Mouse (Mus musculus) frontal cortex, postnatal 14 days (tissue): ENCODE measurements around the gene Hapln4.

Experiments used
- DNase-seq, 2 experiments: peaks; one replicate each; pipeline ENCODE4 v3.0.0; 2022; ENCODE audit warnings: low spot score in 2 of 2

The Hapln4 gene

DNA sequence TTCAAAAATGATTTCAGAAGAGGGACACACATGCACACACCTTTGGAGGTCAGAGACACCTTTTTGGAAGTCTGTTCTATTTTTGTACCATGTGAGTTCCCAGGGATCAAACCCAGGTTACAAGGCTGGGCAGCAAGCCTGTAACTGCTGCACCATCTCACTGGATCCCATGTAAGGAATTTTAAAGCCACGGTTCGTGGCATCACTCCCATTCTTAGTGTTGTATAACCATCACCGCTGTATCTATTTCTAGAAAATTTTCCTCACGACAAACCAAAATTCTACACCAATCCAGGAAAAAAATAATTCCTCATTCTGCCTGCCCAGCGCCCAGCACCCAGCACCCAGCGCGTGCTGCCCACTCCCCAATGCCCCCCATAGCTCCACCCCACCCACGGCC is 16.0 kb downstream of the Hapln4 start:
- DNase-seq, result no peak

DNA sequence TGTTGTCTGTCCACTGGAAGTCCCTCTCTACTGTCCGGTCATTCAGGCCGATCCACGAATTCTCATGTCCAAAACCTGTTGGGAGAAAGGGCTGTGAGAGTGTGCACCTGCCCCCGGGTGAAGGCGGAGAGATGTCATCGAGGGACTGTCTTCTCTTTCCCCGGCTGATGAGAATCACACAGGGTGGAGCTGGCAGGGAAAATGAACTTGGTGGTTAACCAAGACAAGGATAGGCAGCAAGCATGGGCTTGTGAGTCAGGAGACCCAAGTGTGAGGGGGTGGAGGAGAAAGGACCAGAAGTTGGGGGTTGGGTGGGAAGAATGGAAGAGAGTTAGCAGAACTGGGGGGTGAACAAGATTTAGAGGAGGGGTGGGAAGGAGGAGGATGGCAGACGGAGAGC is 17.0 kb downstream of the Hapln4 start:
- DNase-seq, result no peak

DNA sequence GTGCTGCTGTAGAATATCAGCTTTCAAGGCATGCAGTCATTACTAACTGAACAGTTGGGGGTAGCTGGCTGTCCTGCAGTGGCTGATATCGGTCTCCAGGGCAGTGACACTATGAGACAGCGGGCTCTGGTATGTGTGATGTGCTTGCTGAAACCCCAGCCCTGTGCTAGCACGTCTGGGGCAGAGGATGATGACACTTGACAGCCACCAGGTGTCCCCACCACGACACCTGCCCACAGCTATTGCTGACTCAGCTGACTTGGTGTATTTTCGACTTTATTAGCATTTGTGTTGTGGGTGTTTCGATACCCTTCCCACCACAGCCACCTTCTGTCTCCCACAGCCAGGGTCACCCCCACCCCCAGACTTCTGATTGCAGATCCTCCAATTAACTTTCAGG is 21.2 kb downstream of the Hapln4 start:
- DNase-seq, result no peak

DNA sequence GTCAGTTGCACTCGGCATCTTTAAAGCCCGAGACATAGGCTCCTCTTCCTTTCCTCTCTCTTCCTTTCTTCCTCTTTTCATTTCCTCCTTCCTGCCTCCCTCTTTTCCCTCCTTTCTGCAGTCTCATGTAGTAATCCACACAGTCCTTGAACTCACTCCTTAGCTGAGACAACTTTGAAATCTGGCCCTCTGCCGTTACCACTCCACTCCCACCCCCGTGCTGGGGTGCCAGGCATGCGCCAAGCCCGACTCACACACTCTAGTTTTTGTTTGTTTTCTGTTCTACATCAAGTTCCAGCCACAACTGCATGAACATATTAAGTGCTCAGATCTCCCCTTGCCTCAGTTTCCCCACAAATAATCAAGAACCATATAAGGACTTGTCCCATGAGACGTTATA is 21.7 kb downstream of the Hapln4 start:
- no peak for DNase-seq

DNA sequence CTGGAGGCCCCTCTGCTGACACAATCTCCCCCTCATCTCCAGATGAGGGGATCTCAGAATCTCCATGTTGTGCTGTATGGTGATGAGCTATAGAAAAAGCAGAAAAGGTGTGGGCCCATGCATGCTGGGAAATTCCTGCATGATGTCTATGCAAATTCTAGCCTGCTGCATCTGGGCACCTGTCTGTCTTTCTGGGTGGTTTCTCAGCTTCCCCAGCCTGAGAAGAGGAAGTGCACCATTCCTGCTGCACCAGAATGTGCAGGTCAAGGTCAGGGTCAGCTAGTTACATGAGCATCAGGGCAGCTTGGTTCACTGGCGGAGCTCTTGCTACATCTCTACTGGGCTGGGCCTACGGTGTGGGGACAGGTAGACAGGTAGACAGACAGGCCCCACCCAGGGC is 27.2 kb downstream of the Hapln4 start:
- DNase-seq, result no peak

DNA sequence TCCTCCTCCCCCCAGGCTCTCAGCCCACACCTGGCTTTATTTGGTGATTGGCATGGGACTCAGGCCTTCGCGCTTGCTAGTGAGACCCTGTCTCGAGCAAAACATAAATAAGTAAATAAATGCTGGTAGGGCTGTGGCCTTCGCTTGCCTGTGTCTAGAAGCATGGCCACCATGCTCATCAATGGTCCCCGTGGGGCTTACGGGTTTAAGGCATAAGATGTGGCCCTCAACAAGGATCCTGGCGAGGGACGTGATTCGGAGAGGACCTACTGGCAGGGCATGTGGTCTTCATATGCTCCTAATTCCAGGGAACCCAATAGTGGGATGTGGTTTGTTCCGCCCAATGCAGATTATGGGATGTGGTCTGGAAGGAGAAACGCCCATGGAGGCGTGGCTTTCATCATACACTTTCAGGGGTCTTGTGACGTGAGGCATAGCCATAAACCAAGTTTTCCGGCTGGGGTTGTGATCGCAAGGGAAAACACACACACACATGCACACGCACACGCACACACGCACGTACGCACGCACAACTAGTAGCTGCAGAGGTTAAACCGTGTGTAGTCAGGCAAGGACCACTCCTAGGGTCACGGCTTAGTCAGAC is 28.0 kb downstream of the Hapln4 start:
- no peak for DNase-seq

DNA sequence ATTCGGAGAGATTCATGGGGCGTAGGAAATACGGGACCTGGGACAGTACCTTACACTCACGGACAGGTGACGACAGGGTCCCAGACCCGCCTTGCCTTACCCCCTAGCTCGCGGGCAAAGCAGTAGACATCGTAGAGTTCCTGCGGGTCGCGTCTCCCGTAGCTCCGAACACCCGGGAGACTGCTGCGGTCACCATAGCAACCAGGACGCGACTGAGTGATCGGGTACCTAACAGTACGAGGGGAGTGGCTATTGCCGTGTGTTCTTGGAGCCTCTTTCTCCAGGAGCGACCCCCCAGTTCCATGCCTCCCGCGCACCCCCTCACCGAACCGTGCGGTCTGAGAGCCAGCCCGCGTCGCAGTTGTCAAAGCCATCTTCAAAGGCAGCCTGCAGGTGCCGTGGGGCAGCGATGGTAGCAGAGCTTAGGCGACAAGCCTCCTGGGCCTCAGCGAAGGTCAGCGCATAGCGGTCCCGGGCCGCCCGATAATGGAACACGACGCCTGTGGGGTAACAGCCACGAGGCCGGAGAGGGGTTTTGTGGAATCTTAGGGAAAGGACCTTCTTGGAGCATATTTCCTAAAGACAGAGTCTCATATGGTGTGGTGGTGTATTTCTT is 29.3 kb downstream of the Hapln4 start:
- no peak for DNase-seq

DNA sequence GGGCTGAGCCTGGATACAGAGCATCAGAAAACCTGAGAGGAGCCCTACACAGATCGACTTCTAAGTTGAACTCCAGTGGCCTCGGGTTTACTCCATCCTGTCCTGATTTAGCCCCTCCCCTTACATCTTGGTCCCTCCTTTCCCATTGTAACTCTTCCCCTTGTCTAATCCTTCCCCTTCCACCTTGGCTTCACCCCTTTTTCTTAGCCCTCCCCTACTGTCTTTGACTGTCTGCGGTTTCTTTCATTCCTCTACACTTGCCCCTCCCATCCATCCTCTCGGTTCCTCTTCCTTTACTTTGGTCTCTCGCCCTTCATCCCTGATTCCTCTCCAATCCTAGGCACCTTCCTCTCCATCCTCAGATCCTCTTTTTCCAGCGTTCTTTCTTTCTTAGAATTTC is 31.2 kb downstream of the Hapln4 start:
- no peak for DNase-seq

DNA sequence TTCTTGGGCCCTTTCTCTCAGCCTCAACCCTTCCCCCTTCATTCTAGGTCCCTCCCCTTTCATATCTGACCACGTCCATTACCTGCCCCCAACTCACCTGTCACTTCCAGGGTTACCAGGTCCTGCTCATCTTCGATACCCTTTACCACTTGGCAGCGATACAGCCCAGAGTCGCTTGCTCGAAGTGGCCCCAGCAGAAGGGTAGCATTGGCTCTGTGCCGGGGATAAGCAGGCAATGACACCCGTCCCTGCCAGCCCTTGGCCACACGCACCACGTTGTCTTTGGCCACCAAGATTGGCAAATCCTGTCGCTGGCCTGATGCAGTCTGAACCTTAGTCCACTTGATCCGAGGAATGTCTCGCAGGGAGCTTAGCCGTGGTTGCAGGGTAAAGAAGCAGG is 31.6 kb downstream of the Hapln4 start:
- no peak for DNase-seq

DNA sequence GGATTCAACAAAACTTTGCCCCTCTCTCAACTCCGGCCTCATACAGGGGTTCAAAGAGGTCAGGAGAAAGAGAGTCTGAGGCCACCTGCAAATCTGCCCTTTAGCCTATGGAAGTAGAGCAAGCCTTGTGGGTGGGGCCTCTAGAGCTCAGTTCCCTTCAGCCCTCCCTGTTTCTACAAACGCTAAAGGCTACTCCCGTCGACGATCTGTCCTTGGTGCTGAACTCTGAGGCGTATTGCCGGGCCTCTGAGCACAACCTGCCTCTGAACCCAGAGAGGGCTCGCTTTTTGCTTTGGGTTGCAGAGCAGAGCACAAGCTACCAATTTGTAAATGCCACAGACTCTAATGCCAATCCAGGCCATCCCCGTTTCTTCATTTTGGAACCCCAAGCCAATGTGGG is 34.4 kb downstream of the Hapln4 start:
- no peak for DNase-seq

DNA sequence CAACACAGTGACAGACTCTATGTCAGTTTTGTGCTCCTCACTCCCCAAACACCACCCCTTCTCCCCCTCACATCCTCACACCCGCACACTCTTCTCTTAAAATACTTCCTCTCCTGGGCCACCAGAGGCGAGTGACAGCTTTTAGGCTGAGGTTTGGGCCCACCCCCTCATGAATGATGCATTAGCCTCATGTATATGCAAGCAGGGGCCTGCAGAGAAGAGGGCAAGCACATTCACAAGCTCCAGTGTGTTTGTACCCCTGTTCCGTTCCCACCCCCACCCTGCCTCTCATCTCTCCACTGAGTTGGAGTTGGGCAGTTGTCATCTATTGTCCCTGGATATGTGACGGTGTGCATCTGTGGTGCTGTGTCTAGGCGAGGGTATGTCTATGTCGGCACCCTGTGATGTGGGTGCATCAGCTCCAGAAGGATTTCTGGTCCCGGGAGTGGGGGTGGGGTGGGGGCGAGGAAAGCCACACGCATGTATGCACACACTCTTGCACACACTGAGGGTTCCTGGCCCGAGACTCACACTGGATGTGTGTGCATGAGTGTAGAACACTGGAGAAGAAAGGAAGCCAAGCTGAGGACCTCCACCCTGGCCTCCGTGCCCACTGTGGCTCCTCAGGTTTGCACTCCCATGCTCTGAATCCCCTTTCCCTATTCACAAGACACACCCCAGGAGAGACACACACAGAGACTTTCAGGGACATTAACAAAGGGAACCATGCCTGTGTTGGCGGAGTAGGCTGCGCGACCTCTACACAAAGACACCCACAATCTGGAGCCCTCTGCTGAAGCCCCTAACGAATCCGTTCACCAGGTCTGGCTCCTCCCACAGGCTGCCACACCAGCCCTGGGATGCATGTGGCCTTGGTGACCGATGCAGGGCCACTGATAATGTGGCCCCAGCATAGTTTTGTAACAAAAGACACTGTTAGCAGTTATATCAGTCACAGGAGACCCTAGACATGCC is 35.8 kb downstream of the Hapln4 start:
- DNase-seq, result peak; percentile 63 to 78

DNA sequence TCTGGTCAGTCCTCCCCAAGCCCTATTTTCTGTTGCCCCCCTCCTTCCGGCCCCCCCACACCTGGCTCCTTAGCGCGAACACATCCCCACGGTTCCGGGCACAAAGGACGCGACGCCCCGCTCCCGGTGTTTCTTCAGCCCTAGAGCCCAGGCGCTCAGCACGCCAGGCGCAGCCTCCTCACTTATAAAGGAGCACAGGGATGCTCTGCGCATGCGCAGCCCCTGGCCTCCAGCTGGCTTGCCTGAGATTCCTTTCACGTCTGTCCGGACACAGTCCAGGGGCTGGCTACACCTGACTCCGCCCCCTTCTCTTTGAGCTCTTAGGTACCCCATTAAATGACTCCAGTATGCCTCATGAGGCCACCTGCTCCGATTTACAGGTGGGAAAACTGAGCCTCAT is 37.4 kb downstream of the Hapln4 start, which contains the start of gene Ncan:
Gene Ncan (minus strand): TSS at position 207 of the 400 bp plus-strand sequence.
- DNase-seq, result peak; percentile 85 to 92

DNA sequence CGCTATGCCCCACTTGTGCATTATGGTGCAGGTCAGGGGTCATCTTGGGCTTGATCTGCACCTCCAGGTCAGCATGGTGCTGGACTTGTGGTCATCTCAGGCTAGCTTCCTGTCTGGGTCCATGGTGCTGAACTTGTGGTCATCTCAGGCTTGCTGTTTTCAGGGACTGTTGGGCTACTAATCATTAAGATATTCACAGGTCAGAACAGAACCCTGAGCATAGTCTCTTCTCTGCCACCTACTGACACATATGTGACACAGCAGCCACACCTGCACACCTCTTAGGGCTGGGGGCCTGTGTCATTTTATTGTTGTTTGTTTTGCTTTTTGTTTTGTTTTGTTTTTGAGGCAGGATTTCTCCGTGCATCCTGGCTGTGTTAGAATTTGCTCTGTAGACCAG is 39.6 kb downstream of the Hapln4 start:
- DNase-seq, result no peak

DNA sequence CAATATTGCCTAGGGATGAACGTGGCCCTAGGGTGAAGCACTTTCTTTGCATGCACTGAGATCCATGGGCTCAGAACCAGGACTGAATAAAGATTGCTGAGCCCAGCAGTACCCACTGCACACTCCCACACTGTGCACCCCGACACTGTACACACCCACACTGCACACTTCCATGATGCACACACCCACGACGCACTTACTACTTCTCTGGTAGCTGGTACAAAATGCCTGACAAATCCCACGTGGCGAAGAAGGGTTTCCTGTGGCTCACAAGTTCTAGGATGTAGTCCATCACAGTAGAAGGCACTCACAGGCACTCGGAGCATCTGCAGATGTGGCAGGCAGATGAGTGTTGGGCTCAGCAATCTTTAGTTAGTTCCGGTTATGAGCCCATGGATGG is 41.7 kb downstream of the Hapln4 start:
- no peak for DNase-seq

DNA sequence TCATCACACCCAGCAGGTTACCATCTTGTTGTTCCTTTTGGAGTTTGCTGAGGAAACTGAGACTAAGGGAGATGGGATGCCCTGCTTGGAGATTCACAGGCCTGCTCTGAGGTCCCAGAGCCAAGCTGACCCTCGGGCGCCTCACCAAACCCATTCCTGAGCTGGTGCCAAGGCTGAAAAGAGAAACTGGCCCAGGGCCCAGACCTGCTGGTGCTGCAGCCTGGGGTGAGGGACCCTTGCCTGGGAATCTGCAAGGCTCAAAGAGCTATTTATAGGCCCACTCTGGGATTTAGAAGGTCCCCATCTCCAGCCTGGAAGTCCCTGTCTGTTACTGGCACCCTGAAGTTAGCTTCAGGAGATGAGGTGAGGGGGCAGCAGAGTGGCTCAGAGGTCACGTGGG is 45.2 kb downstream of the Hapln4 start:
- peak in 1 of 2 experiments; percentile 59 for DNase-seq

DNA sequence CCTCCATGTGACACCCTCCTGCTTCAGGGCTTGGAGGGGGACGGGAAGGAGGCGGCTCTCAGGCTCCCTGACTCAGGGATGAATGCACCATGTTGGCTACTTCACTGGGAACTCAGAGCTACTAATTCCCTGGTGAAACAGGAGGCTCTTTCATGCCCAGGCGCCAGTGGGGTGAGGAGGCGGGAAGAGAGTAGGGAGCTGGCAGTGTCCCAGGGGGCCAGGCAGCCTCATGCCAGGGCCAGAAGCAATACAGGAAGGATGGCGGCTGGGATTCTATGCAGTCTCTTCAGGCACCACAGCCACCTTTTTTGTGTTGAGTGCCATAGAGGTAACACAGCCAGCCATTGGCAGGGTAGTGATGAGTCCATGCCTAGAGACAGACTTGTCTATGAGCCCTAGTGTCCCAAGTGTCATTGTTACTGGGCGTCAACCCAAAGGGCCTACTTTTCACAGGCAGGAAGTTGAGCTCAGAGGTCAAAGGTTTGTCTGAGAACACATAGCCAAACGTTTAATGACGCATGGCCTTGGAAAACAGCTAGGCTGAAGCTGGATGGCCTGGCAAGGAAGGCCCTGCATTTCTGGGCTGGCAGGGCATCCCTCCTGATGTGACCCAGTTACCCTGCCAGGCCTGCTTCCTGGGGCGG is 46.2 kb downstream of the Hapln4 start:
- peak; percentile 63 to 80 for DNase-seq

DNA sequence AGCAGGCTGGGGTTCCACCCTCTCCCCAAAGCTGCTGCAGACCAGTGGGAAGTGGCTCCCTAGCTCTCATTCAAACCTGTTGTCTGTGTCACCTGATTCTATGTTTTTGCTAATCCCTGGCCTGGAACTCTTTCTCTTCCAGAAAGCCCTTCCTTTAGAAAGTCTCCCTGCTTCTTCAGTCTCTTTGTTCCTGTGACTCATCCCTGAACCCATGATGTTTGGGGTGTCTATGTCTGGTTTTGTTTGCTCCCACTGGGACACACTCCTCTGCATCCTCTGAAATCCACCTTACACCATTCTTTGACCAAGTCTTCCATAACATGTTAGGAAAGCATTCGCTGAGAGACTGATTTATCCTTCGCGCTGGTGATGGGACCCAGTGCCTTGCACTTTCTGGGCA is 46.8 kb downstream of the Hapln4 start:
- DNase-seq, result no peak

DNA sequence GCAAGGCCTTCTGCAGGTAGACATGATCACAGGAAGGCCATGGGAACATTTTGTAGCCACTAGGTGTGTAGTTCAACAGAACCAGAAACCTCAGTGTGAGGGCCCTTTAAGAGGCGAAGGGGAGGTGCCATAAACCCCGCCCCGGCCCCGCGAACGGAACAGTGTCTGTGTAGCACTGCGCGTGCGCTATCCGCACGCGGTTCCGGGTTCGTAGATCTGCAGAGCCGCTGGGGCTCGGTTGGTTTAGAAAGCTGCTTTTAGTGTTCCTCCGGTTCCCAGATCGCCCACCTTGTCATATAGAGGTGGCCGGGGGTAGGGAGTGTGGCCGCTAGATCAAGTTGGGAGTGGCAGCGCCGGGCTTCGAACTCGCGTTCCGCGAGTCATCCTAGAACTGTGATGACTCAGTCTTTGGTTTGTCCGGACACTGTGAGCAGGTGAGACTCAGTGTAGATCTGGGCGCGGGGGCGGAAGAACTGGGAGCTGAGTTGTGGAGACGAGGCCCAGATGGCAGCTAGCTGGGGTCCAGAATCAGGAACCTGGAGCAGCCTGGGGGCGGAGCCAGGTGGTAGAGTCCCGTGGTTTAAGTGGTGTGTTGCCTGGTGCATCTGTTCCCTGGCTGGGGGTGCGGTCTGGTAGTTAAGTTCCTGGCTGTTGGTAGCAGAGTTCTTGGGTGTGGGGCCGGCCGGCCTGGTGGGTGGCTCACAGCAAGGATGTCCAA is 48.1 kb downstream of the Hapln4 start, which contains the start of gene Nr2c2ap:
Gene Nr2c2ap (plus strand): TSS at position 168 of the 718 bp plus-strand sequence.
- peak; percentile 57 to 78 for DNase-seq

DNA sequence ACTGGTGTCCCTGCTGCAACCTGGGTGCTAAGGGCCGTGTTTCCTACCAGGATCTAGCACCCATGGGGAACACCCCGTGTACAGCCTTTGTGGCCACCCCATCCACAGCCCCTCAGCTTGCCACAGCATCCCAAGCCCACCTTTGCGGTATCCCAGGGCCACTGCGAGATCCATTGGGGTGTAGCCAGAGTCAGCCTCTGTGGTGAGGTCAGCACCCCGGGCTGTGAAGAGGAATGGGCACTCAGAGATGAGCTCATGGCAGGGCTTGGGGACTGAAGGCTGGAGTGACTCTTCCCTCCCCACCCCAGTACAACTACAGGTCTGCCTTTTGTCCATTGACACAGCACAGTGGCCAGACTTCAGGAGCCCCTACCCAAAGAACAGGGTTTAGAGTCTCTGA is 50.8 kb downstream of the Hapln4 start:
- no peak for DNase-seq

DNA sequence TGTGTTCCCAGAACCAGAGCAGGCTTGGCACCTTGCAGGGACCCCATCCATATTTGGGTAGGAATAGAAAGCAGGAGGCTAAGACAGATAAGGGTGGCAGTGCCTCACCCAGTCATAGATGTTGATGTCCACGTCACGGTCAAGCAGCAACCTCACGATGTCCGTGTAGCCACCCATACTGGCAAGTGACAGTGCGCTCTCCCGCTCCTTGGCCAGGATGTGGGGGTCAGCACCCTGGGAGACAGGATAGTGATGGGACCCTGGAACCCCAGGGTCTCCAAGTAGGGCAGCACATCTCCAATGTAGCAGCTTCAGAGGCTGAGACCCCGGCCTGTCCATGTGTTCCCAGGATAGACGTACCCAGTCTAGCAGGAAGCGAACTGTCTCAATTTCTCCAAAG is 51.7 kb downstream of the Hapln4 start:
- DNase-seq, result no peak

DNA sequence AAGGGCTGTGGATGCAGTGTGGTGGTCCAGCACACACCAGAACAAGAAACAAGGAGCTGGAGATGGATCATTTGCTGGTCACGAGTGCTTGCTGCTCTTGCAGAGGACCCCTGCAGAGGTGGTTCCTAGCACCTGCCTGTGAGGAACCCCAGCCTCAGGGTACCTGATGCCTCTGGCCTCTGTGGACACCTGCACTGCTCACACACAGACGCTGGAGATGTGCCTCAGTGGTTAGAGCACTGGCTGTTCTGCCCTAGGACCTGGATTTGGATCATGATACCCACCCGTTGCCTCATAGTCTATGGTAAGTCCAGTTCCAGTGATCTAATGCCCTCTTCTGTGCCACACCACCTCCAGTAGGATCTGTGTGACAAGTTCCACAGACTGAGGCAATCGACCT is 53.3 kb downstream of the Hapln4 start:
- DNase-seq, result no peak
